Mouse (Mus musculus): Measurements from ENCODE around the gene Vmn2r22. TPM values are rescaled to one million over a fixed set of nuclear protein-coding genes. Genes with fewer than 3 reads are reported as not detected.

Gene Vmn2r22
- polyA plus RNA-seq, 1 experiment from 2014 or later = not detected

Other genes starting within 250 kb of the Vmn2r22 start
- not detected in 2 replicates for gene Vmn2r20, start 232.6 kb downstream of the Vmn2r22 start, polyA plus RNA-seq (2015; fragmentation: Nextera tagmentation; extraction: Ambion mirVana)
- gene Vmn2r21, start 117.3 kb downstream of the Vmn2r22 start, polyA plus RNA-seq (2015; fragmentation: Nextera tagmentation; extraction: Ambion mirVana) = not detected in 2 replicates
- gene Vmn2r23, start 51.9 kb upstream of the Vmn2r22 start, polyA plus RNA-seq (2015; fragmentation: Nextera tagmentation; extraction: Ambion mirVana) = not detected in 2 replicates
- not detected in 2 replicates for gene Vmn2r24, start 128.2 kb upstream of the Vmn2r22 start, polyA plus RNA-seq (2015; fragmentation: Nextera tagmentation; extraction: Ambion mirVana)
- gene Vmn2r25, start 202.7 kb upstream of the Vmn2r22 start, polyA plus RNA-seq (2015; fragmentation: Nextera tagmentation; extraction: Ambion mirVana) = not detected in 2 replicates